Mouse (Mus musculus) forebrain, postnatal 0 days (tissue): ENCODE measurements at regions not wholly inside any gene's neighbourhood (a gene's known extent, or its start where the extent isn't known, plus 50 kb on each side); places are given as distances from the start of the nearest gene placed in this dataset.

Experiments used
- ATAC-seq: fragments of 200-750 bp; cut with Nextera tagmentation; 2 replicates; pipeline ENCODE4 v1.8.0; 2017; ENCODE audit warnings: mild to moderate bottlenecking, moderate library complexity
- DNase-seq: peaks from one replicate; pipeline ENCODE4 v3.0.0-alpha.2; 2015
- H3K27ac ChIP-seq: fragments of 300-500 bp; sonication (generic); 2 replicates; pipeline ENCODE4 v1.5.1; 2014; ENCODE audit warnings: low read depth, mild to moderate bottlenecking, antibody characterized with exemption, low read length, moderate library complexity, mixed read lengths
- H3K27me3 ChIP-seq: fragments of 300-500 bp; sonication (generic); 2 replicates; pipeline ENCODE4 v1.6.1; 2014; ENCODE audit warnings: mild to moderate bottlenecking, low read length, mixed read lengths; ENCODE audit not compliant: insufficient read depth
- H3K36me3 ChIP-seq: fragments of 300-500 bp; sonication (generic); 2 replicates; pipeline ENCODE4 v1.6.1; 2014; ENCODE audit warnings: mild to moderate bottlenecking, moderate library complexity; ENCODE audit not compliant: insufficient read depth
- H3K4me1 ChIP-seq: fragments of 300-500 bp; sonication (generic); 2 replicates; pipeline ENCODE4 v1.6.1; 2014; ENCODE audit warnings: antibody characterized with exemption; ENCODE audit not compliant: insufficient read depth
- H3K4me2 ChIP-seq: fragments of 300-500 bp; sonication (generic); 2 replicates; pipeline ENCODE4 v1.6.1; 2014; ENCODE audit warnings: low read depth, mild to moderate bottlenecking, moderate library complexity
- H3K4me3 ChIP-seq: fragments of 300-500 bp; sonication (generic); 2 replicates; pipeline ENCODE4 v1.5.1; 2014; ENCODE audit warnings: low read depth, low read length, mixed read lengths
- H3K9ac ChIP-seq: fragments of 300-500 bp; sonication (generic); 2 replicates; pipeline ENCODE4 v1.6.1; 2014; ENCODE audit warnings: mild to moderate bottlenecking
- H3K9me3 ChIP-seq: fragments of 300-500 bp; sonication (generic); 2 replicates; pipeline ENCODE4 v1.6.1; 2016; ENCODE audit warnings: low read length
- CTCF ChIP-seq: sonication (generic); IDR thresholded peaks from 2 replicates; pipeline ENCODE4 v1.5.1; 2016; ENCODE audit warnings: antibody characterized with exemption, control low read depth, low read depth
- WGBS: fragments of 180-500 bp; shearing (Covaris S2); extraction: QIAGEN DNeasy Blood & Tissue Kit; methylation state at CpG from one replicate; pipeline ENCODE4 v1.1.7; 2014; 5-methylcytosine and 5-hydroxymethylcytosine counted together

GRCm38 (mm10) chr5:46673413-46673812 lies 816.0 kb upstream of the Lcorl start:
- 93% methylated on average over 1 of the region's 1 CpGs for WGBS

GRCm38 (mm10) chr5:46670484-46670883 lies 813.1 kb upstream of the Lcorl start:
- 68% methylated on average over 2 of the region's 2 CpGs for whole genome bisulfite sequencing
- Histone ChIP-seq H3K4me2 (no peak overlapping the region), H3K27me3 (no peaks in the 10 kb centered on the region), H3K4me3 (no peak overlapping the region), H3K9ac (no peak overlapping the region), H3K36me3 (no peaks in the 10 kb centered on the region), H3K27ac (no peak overlapping the region), H3K4me1 (no peaks in the 10 kb centered on the region), H3K9me3 (no peaks in the 10 kb centered on the region)
- no peak for ATAC-seq
- TF ChIP-seq CTCF, result no peak
- no peak for DNase-seq

More at GRCm38 (mm10) chr5:46673413-46673812, 816.0 kb upstream of the Lcorl start:
- Histone ChIP-seq H3K4me3 (no peak overlapping the region), H3K36me3 (no peaks in the 10 kb centered on the region), H3K27me3 (no peaks in the 10 kb centered on the region), H3K27ac (no peak overlapping the region), H3K9me3 (no peaks in the 10 kb centered on the region), H3K4me1 (no peaks in the 10 kb centered on the region), H3K9ac (no peak overlapping the region), H3K4me2 (no peak overlapping the region)
- ATAC-seq, result no peak
- DNase-seq, result no peak
- TF ChIP-seq CTCF, result no peak

GRCm38 (mm10) chr5:46666250-46666649 lies 808.8 kb upstream of the Lcorl start:
- ATAC-seq (no peak; the same call in 1 of the 2 replicates), DNase-seq (no peak)
- Histone ChIP-seq H3K9ac (no peak overlapping the region), H3K4me1 (no peaks in the 10 kb centered on the region), H3K27me3 (no peaks in the 10 kb centered on the region), H3K4me2 (no peak overlapping the region), H3K27ac (no peak overlapping the region), H3K9me3 (no peaks in the 10 kb centered on the region), H3K4me3 (no peak overlapping the region), H3K36me3 (no peaks in the 10 kb centered on the region)
- TF ChIP-seq CTCF, result no peak
- WGBS, result 3% methylated on average over 3 of the region's 3 CpGs

- H3K4me1 ChIP-seq, result no peaks in the 10 kb centered on the region
- DNase-seq (no peak), ATAC-seq (no peak)
- H3K36me3 ChIP-seq, result no peaks in the 10 kb centered on the region
- H3K9ac ChIP-seq, result no peak overlapping the region
- TF ChIP-seq CTCF, result no peak
- no peak overlapping the region for H3K4me2 ChIP-seq
- H3K9me3 ChIP-seq, result no peaks in the 10 kb centered on the region
- no peaks in the 10 kb centered on the region for H3K27me3 ChIP-seq
- no peak overlapping the region for H3K4me3 ChIP-seq
- H3K27ac ChIP-seq, result no peak overlapping the region
Observed at GRCm38 (mm10) chr5:46657065-46657464, 799.6 kb upstream of the Lcorl start.

- no peak overlapping the region for H3K9ac ChIP-seq
- no peaks in the 10 kb centered on the region for H3K4me1 ChIP-seq
- H3K4me3 ChIP-seq, result no peak overlapping the region
- no peak for DNase-seq
- H3K27me3 ChIP-seq, result no peaks in the 10 kb centered on the region
- no peak for ATAC-seq
- H3K27ac ChIP-seq, result no peak overlapping the region
- WGBS, result 95% methylated on average over 1 of the region's 1 CpGs
- TF ChIP-seq CTCF, result no peak
- H3K9me3 ChIP-seq, result no peaks in the 10 kb centered on the region
- H3K4me2 ChIP-seq, result no peak overlapping the region
- H3K36me3 ChIP-seq, result no peaks in the 10 kb centered on the region
Observed at GRCm38 (mm10) chr5:46654189-46654588, 796.8 kb upstream of the Lcorl start.

GRCm38 (mm10) chr5:46643009-46643408 lies 785.6 kb upstream of the Lcorl start:
- no peak for TF ChIP-seq CTCF
- Histone ChIP-seq H3K27me3 (no peaks in the 10 kb centered on the region), H3K9ac (no peak overlapping the region), H3K27ac (no peak overlapping the region), H3K4me1 (no peaks in the 10 kb centered on the region), H3K9me3 (no peaks in the 10 kb centered on the region), H3K4me3 (no peak overlapping the region), H3K36me3 (no peaks in the 10 kb centered on the region), H3K4me2 (no peak overlapping the region)
- 81% methylated on average over 2 of the region's 2 CpGs for WGBS
- DNase-seq (no peak), ATAC-seq (no peak)

- H3K4me2 ChIP-seq, result no peak overlapping the region
- H3K36me3 ChIP-seq, result no peaks in the 10 kb centered on the region
- TF ChIP-seq CTCF, result no peak
- no peaks in the 10 kb centered on the region for H3K9me3 ChIP-seq
- H3K27ac ChIP-seq, result no peak overlapping the region
- H3K27me3 ChIP-seq, result no peaks in the 10 kb centered on the region
- H3K4me3 ChIP-seq, result no peak overlapping the region
- H3K9ac ChIP-seq, result no peak overlapping the region
- H3K4me1 ChIP-seq, result no peaks in the 10 kb centered on the region
- ATAC-seq, result no peak
- DNase-seq, result no peak
Observed at GRCm38 (mm10) chr5:46635116-46635668, 777.8 kb upstream of the Lcorl start.
